Mouse (Mus musculus): Measurements from ENCODE around the gene Ttbk2.

- TF ChIP-seq CTCF (IDR thresholded peaks at IDR 0.05; ENCODE audit: low read depth) (no peak), EP300 (optimal IDR thresholded peaks at IDR 0.05) (no peak)
These were observed 22.8 kb upstream of the Ttbk2 start for GRCm38 (mm10) chr2:120873192-120873591.
